Mouse (Mus musculus): ENCODE results near the gene Lsm14b.

DNA sequence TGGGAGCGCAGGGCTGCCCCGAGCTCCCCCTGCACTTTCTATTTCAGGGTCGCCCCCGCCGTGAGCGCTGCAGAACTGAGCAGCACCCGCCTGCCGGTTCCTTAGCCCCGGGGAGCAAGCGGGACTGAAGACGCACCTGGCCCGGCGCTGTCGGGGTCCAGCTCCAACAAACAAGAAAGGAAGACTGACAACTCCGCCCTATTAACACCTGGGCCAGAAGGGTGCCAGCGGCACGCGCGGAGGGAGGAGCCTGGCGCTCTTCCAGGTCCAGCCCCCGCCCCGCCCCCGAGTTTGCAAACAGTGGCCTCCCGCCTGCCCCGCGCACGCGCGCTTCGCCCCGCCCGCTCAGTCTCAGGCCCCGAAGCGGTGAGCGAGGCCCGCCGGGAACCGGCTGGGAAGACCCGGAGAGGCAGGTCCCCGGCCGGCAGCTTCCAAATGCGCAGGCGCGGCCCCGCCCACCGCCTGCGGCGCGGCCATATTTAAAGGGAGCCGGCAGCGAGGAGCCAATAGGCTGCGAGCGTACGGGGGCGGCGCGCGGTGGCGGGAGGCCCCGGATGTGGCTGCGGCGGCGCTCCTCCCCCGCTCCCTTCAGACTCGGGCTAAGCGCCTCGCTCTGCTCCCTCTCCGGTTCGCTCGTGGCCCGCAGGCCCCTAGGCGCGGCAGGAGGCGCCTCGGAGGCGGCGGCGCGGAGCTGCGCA, at the start of gene Lsm14b:
- TF ChIP-seq CTCF (IDR thresholded peaks at IDR 0.05) (no peak), EP300 (IDR thresholded peaks at IDR 0.05) (no peak)

Measured in lung, postnatal 0 days (tissue).